Mouse (Mus musculus) neural tube, embryonic 11.5 days (tissue): ENCODE results near the gene Serinc3. TPM values are rescaled to one million over a fixed set of nuclear protein-coding genes. Genes with fewer than 3 reads are reported as not detected.

ENCODE experiments used
- ATAC-seq: fragments of 200-750 bp; cut with Nextera tagmentation; 2 replicates; pipeline ENCODE4 v1.8.0; 2017; ENCODE audit warnings: moderate number of reproducible peaks, mild to moderate bottlenecking, moderate TSS enrichment, moderate library complexity; ENCODE audit not compliant: insufficient read depth, low FRiP score, low TSS enrichment
- DNase-seq: peaks from one replicate; pipeline ENCODE4 v3.0.0-alpha.2; 2015; ENCODE audit warnings: low spot score
- H3K27ac ChIP-seq: fragments of 300-500 bp; sonication (generic); 2 replicates; pipeline ENCODE4 v1.5.1; 2014; ENCODE audit warnings: low read depth, mild to moderate bottlenecking, low read length
- H3K27me3 ChIP-seq: fragments of 300-500 bp; sonication (generic); 2 replicates; pipeline ENCODE4 v1.6.1; 2014; ENCODE audit warnings: mild to moderate bottlenecking, low read length, mixed read lengths; ENCODE audit not compliant: control insufficient read depth, insufficient read depth
- H3K36me3 ChIP-seq: fragments of 300-500 bp; sonication (generic); 2 replicates; pipeline ENCODE4 v1.6.1; 2014; ENCODE audit warnings: mild to moderate bottlenecking, low read length, moderate library complexity, mixed read lengths; ENCODE audit not compliant: control insufficient read depth, insufficient read depth
- H3K4me1 ChIP-seq: fragments of 300-500 bp; sonication (generic); 2 replicates; pipeline ENCODE4 v1.6.1; 2014; ENCODE audit warnings: low read length, mixed read lengths; ENCODE audit not compliant: control insufficient read depth, insufficient read depth
- H3K4me2 ChIP-seq: fragments of 300-500 bp; sonication (generic); 2 replicates; pipeline ENCODE4 v1.6.1; 2014; ENCODE audit warnings: low read depth, mild to moderate bottlenecking, moderate library complexity
- H3K4me3 ChIP-seq: fragments of 300-500 bp; sonication (generic); 2 replicates; pipeline ENCODE4 v1.5.1; 2014; ENCODE audit warnings: low read depth, low read length
- H3K9ac ChIP-seq: fragments of 300-500 bp; sonication (generic); 2 replicates; pipeline ENCODE4 v1.6.1; 2014; ENCODE audit warnings: mild to moderate bottlenecking, low read length
- H3K9me3 ChIP-seq: fragments of 300-500 bp; sonication (generic); 2 replicates; pipeline ENCODE4 v1.6.1; 2016; ENCODE audit warnings: low read length; ENCODE audit not compliant: control insufficient read depth
- WGBS: fragments of 180-500 bp; shearing (Covaris S2); extraction: QIAGEN DNeasy Blood & Tissue Kit; methylation state at CpG from one replicate; pipeline ENCODE4 v1.1.7; 2014; 5-methylcytosine and 5-hydroxymethylcytosine counted together
- polyA plus RNA-seq: library from polyadenylated mRNA; unstranded; fragments of >200 nt; fragmentation: Nextera tagmentation; extraction: Ambion mirVana; gene quantifications from 2 replicates; pipeline ENCODE4 v1.2.1, GENCODE M21; 2014

Gene Serinc3
- polyA plus RNA-seq, 1 experiment from 2014 or later = 33.3 TPM

DNA sequence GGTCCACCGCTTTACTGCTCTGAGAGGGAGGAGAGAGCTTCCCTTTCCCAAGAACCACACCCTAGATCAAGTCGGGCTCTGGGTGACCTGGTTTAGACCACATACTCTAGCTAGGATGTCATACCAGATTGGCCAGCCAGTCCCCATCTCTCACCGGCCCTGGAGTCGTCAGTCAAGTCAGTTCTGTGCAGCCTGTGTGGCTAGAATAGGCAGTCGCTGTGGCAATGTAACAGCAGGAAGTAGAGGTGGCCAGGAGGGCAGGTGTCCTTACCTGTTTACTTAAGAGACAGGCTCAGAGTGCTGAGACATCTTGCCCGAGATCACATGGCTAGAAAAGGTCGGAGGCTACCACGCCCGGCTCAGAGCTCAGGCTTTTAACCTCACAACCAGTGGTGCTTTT is 33.8 kb downstream of the Serinc3 start:
- ATAC-seq (no peak), DNase-seq (no peak)
- Histone ChIP-seq H3K9ac (no peak overlapping the region), H3K27ac (no peak overlapping the region), H3K27me3 (no peaks in the 10 kb centered on the region), H3K36me3 (peaks cover 5% of the 10 kb centered on the region), H3K9me3 (no peaks in the 10 kb centered on the region), H3K4me1 (no peaks in the 10 kb centered on the region), H3K4me2 (no peak overlapping the region), H3K4me3 (no peak overlapping the region)
- WGBS = 85% methylated on average over 9 of the region's 9 CpGs

DNA sequence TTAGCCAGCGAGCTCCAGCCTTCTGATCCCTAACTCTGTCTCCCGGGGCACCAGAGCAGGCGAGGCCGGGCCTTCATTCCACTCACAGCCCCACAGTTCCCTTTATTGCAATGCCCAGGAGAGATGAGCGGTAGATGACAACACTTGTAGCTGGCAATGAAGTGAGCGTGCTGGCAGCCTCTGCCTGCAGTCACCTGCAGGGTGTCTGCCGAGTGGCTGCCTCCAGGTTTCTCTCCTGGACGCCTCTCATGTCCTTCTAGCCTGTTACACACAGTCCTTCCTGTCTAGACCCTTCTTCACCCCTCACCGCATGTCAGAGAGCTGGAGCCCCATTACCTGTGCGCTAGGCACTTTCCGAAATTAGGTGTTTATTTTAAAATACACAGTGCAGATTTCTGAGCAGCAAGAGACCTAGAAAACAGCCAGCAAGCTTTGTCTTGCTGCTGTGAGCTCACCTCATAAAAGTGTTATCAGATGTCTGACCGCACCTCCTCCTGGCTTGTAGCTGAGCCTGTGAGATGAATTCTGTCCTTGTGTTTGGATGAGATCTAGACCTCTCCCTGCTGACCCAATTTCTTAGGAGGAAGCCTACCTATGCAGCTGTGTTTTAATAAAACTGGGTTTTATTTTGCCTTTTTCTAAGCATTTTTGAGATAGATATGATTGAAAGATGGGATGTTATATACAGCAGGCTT is 35.5 kb downstream of the Serinc3 start:
- peaks cover 3% of the 10 kb centered on the region for H3K36me3 ChIP-seq
- H3K27ac ChIP-seq = no peak overlapping the region
- WGBS = 90% methylated on average over 12 of the region's 12 CpGs
- no peaks in the 10 kb centered on the region for H3K9me3 ChIP-seq
- no peak overlapping the region for H3K4me2 ChIP-seq
- ATAC-seq (no peak), DNase-seq (no peak)
- no peaks in the 10 kb centered on the region for H3K27me3 ChIP-seq
- H3K9ac ChIP-seq = no peak overlapping the region
- no peaks in the 10 kb centered on the region for H3K4me1 ChIP-seq
- no peak overlapping the region for H3K4me3 ChIP-seq

- Histone ChIP-seq H3K27ac (no peak overlapping the region), H3K4me2 (no peak overlapping the region), H3K36me3 (no peaks in the 10 kb centered on the region), H3K9ac (no peak overlapping the region), H3K4me1 (peaks cover 2% of the 10 kb centered on the region), H3K27me3 (no peaks in the 10 kb centered on the region), H3K4me3 (no peak overlapping the region), H3K9me3 (no peaks in the 10 kb centered on the region)
- DNase-seq (no peak), ATAC-seq (no peak)
- WGBS = 92% methylated on average over 7 of the region's 7 CpGs
Observed at GRCm38 (mm10) chr2:163608008-163608407, 36.9 kb downstream of the Serinc3 start.

GRCm38 (mm10) chr2:163606161-163606560 is 38.8 kb downstream of the Serinc3 start:
- DNase-seq (no peak), ATAC-seq (no peak)
- Histone ChIP-seq H3K27me3 (no peaks in the 10 kb centered on the region), H3K9ac (no peak overlapping the region), H3K36me3 (no peaks in the 10 kb centered on the region), H3K4me2 (no peak overlapping the region), H3K27ac (no peak overlapping the region), H3K9me3 (no peaks in the 10 kb centered on the region), H3K4me3 (no peak overlapping the region), H3K4me1 (peaks cover 6% of the 10 kb centered on the region)
- WGBS = 91% methylated on average over 7 of the region's 7 CpGs

GRCm38 (mm10) chr2:163602101-163602971 is 42.6 kb downstream of the Serinc3 start, which contains the start of gene Ttpal:
Gene Ttpal (plus strand): TSS chr2:163602314.
- peak within 1 kb of the TSS; percentile 89 for H3K9ac ChIP-seq
- WGBS = 2% methylated on average over 57 of the region's 57 CpGs

GRCm38 (mm10) chr2:163601712-163602100 is 43.2 kb downstream of the Serinc3 start:
- H3K4me2 ChIP-seq = peak overlapping the region; percentile 97
- no peak for ATAC-seq
- H3K4me1 ChIP-seq = peaks cover 6% of the 10 kb centered on the region
- no peak overlapping the region for H3K9ac ChIP-seq
- WGBS = 82% methylated on average over 7 of the region's 7 CpGs
- no peak for DNase-seq
- H3K4me3 ChIP-seq = peak overlapping the region; percentile 82
- H3K36me3 ChIP-seq = no peaks in the 10 kb centered on the region
- H3K27me3 ChIP-seq = no peaks in the 10 kb centered on the region
- no peaks in the 10 kb centered on the region for H3K9me3 ChIP-seq
- no peak overlapping the region; the same call in 1 of the 2 replicates for H3K27ac ChIP-seq

More at GRCm38 (mm10) chr2:163602101-163602971, 42.6 kb downstream of the Serinc3 start, which contains the start of gene Ttpal:
- ATAC-seq (peak; percentile 89), DNase-seq (peak; percentile 94)
- Histone ChIP-seq H3K4me1 (peaks cover 6% of the 10 kb centered on the region), H3K36me3 (no peaks in the 10 kb centered on the region), H3K9me3 (no peaks in the 10 kb centered on the region), H3K4me2 (peak within 1 kb of the TSS; percentile 97), H3K27ac (peak within 1 kb of the TSS; percentile 84), H3K27me3 (no peaks in the 10 kb centered on the region), H3K4me3 (peak within 1 kb of the TSS; percentile 82)

DNA sequence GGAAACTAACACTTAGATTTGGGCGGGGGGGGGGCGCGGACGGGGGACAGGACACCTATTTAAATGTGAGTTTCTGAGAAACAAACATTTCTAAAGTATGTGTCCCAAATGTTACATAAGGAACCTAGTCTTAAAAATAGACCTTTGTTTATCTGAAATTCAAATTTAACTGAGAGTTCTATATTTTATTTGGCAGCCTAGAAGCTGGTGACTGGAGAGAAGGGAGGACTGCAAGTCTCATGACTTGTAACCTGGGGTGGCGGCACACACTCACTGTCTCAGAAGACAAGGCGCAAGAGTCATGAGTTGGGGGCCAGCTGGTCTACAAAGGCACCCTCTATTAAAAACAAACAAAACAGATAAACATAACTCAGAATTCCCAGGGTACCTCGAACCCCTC is 43.9 kb downstream of the Serinc3 start:
- Histone ChIP-seq H3K9me3 (no peaks in the 10 kb centered on the region), H3K4me3 (no peak overlapping the region), H3K27ac (no peak overlapping the region), H3K4me2 (no peak overlapping the region), H3K4me1 (peaks cover 6% of the 10 kb centered on the region), H3K36me3 (no peaks in the 10 kb centered on the region), H3K27me3 (no peaks in the 10 kb centered on the region), H3K9ac (no peak overlapping the region)
- DNase-seq (no peak), ATAC-seq (no peak)
- WGBS = 92% methylated on average over 7 of the region's 7 CpGs

DNA sequence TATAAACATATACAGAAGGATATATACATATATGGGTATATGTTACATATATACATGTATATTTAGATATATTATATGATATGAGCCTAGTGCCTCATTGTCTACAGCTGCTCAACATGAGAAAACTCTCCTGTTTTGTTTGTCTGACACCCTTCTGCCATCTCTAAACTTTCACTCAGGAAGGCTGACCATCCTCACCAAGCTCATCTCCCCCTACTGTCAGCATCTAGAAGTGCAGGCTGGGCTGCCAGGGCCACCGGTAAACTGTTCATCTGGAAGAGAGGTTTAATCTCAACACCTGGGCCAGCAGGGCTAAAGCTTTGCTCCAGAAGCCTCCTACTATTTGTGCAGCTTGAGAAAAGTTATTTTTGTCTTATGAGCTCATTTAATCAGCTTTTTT is 45.7 kb downstream of the Serinc3 start:
- 4% methylated on average over 1 of the region's 1 CpGs for WGBS
- no peak overlapping the region for H3K4me2 ChIP-seq

More for the DNA sequence above, 45.7 kb downstream of the Serinc3 start:
- H3K27me3 ChIP-seq = no peaks in the 10 kb centered on the region
- no peak overlapping the region for H3K9ac ChIP-seq
- H3K36me3 ChIP-seq = no peaks in the 10 kb centered on the region
- ATAC-seq (no peak), DNase-seq (peak; percentile 63)
- H3K9me3 ChIP-seq = no peaks in the 10 kb centered on the region
- no peak overlapping the region for H3K4me3 ChIP-seq
- H3K27ac ChIP-seq = no peak overlapping the region
- peaks cover 6% of the 10 kb centered on the region for H3K4me1 ChIP-seq
